Mouse (Mus musculus) midbrain, embryonic 11.5 days (tissue): Measurements from ENCODE around the gene 4933428G20Rik. TPM values are rescaled to one million over a fixed set of nuclear protein-coding genes. Genes with fewer than 3 reads are reported as not detected.

Source experiments
- polyA plus RNA-seq: library from polyadenylated mRNA; unstranded; fragments of >200 nt; fragmentation: Nextera tagmentation; extraction: Ambion mirVana; gene quantifications from 2 replicates; pipeline ENCODE4 v1.2.1, GENCODE M21; 2014

Gene 4933428G20Rik
- polyA plus RNA-seq, 1 experiment from 2014 or later = not detected

Other genes starting within 250 kb of the 4933428G20Rik start
- 92.6 and 101 TPM in 2 replicates for gene Npepps, start 219.7 kb downstream of the 4933428G20Rik start, polyA plus RNA-seq
- 56.6 and 58.9 TPM in 2 replicates for gene Mrpl45, start 184.6 kb downstream of the 4933428G20Rik start, polyA plus RNA-seq
- gene Gpr179, start 148.3 kb downstream of the 4933428G20Rik start, polyA plus RNA-seq = 0.03 TPM in 1 of 2 replicates, not detected in the other
- gene Socs7, start 137.8 kb downstream of the 4933428G20Rik start, polyA plus RNA-seq = 3.4 and 3.7 TPM in 2 replicates
- 2.5 and 2.8 TPM in 2 replicates for gene Arhgap23, start 84.8 kb downstream of the 4933428G20Rik start, polyA plus RNA-seq
- 1.7 and 2.2 TPM in 2 replicates for gene Srcin1, start 75.8 kb upstream of the 4933428G20Rik start, polyA plus RNA-seq
- gene Epop, start 129.4 kb upstream of the 4933428G20Rik start, polyA plus RNA-seq = 7.0 and 12.0 TPM in 2 replicates
- 3.5 and 4.3 TPM in 2 replicates for gene Mllt6, start 163.1 kb upstream of the 4933428G20Rik start, polyA plus RNA-seq
- 13.4 and 19.0 TPM in 2 replicates for gene Cisd3, start 185.5 kb upstream of the 4933428G20Rik start, polyA plus RNA-seq
- gene Pcgf2, start 200.2 kb upstream of the 4933428G20Rik start, polyA plus RNA-seq = 13.4 and 16.1 TPM in 2 replicates
- gene Psmb3, start 203.1 kb upstream of the 4933428G20Rik start, polyA plus RNA-seq = 477 and 517 TPM in 2 replicates
- 2.4 TPM in 2 replicates for gene Pip4k2b, start 244.4 kb upstream of the 4933428G20Rik start, polyA plus RNA-seq